Mouse (Mus musculus) 3T3-L1 (cell line): Measurements from ENCODE around the gene Zbtb21.
A peak's percentile ranks its signal among the peaks of the same experiment; 100 is the strongest.
"Not testable (repeated sequence)": the region's sequence is repeated elsewhere in the genome, so short reads cannot be mapped to it uniquely, and the experiment has no call there.

Experiments used
- DNase-seq: peaks from one replicate; pipeline ENCODE4 v3.0.0-alpha.2; 2015; ENCODE audit warnings: low read depth, low spot score

Gene Zbtb21

DNA sequence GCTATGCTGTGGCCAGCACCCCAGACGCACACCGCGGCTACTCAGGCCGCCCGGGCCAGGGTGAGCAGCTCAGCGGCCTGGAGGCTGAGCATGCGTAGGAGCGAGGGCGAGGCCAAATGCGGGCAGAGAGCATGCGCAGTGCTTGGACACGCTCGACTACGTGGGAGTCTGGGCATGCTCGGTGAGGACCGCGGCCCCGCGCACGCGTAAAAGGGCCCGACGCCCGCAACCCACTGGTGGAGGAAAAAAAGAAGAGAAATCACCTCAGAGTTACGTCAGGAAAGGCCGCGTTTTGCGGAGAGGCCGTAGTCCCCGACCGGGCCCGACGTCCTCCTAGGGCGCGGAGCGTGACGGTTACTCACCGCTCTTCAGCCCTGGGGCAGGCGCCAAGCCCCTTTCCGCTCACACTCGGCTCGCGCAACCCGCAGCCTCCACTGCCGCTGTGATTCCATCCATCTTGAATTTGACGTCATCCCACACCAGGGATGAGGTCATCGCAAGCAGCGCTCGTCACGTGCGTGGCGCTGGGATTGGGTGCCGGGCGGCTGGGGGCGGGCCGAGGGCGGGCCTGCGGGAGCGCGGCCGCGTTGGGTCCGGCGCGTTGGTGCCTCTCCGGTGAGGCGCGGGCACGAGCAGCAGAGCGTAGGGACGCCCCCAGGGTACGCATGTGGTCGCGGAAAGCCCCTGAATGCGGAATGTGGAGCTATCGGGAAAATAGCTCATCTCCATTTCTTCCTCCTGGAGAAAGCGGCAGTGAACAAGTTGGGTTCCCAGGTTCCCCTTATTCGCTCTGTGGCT lies at the start of gene Zbtb21, which contains the start of gene C2cd2:
Gene Zbtb21, minus strand, starts transcription at position 472 of the 798 bp plus-strand sequence.
Gene C2cd2, minus strand, starts transcription at position 448 of the 798 bp plus-strand sequence.
- DNase-seq = peak; percentile 97

DNA sequence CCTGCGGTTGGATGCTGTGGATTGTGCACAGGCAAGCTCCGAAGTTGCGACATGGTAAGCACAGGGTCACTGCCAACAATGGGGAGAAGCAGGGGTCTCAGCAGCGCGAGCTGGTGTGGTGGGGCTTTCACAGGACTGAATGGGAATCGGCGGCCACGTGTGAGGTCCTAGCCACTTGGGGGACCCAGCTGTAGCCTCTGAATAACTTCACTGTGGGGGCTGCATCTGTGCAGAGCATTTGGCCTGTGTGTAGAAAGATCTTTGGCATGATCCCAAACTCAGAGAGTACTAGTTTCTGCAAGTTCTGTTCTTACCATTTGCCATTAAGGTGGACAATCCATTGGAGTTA lies 34.9 kb upstream of the Zbtb21 start:
- DNase-seq = not testable (repeated sequence)

DNA sequence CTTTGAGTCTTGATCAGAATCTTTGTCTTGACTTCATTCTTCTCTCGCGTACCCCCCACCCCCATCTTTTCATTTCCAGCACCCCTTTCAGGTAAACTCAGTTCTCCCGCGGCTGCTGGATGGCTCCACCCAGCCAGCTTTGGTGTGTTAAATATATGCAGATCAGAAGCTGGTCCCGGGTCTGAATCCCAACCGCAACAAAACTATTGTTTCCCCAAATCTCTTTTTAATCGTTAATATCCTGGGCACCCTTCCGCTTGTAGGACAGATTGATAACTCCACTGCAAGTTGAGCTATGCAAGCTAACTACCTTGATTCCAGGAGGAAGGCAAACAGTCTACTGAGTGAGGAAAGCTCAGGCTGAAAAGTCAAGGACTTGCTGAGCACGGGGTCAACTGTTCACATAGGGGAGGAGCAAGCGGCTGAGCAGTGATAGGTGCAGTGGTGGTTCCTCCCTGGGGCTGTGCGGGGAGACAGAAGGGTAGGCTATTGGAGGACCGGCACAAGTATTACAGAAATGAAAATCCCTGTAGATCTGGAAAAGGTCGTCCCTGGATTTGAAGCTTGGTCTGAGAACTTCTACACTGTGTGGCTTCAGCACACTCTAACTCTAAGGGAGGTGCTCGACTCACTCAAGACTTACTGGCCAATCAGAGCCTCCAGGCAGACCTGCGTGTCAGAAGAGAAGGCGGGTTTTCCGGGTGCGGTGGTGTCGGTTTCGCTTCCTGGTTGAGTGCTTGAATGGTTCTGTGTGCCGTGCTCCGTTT lies 34.4 kb upstream of the Zbtb21 start, which contains the start of gene B230307C23Rik:
Gene B230307C23Rik, plus strand, starts transcription at position 700 of the 767 bp plus-strand sequence.
- DNase-seq = peak; percentile 96

DNA sequence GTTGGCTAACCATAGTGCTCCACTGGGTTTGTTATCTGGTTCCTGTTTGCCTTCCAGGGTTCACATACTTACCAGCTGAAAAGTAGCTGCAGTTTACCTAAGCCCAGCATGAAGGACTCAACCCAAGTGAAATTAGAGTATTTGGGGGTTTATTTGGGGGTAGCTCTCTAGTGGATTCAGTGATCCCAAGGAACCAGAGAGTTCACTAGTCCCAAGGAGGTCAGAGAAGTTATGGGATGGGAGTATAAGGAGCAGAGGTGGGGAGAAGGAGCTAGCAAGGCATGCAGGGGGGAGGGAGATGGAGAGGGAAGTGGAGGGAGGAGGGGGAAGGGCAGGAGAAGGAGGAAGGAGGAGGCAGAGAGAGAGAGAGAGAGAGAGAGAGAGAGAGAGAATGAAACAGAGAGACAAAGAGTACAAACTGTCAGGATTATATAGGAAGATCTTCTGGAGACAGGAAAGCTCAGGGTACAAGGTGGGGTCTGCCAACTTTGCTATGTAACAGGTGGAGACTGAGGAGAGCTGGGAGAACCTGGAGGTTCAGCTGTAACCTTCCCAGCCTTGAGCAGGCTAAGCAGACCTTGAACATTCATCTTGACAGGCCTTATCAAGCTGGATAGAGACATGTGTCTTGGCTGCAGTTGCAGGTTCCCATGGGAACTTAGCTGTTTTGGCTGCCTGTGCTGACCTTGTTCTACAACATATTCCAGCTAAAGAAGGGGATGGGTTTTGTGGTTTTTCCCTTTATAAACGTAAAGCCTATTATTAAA lies 33.6 kb upstream of the Zbtb21 start:
- peak; percentile 49 for DNase-seq

DNA sequence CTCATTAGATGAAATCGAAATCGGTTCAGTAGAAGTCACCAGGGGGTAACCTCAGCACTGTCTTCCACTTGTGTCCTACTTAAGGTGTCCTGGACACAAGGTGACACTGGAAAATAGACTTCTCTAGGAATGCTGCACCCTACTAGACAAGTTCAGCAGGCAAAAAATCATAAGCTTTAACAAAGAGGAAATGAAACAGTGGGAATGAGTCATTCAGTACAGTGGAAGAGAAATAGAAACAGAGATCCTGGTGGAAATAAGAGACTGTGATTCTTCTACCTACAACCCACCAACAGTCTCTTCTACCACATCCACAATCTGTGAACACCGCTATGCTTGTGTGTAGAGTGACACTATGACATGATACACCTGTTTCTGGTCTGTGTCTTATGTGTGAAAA lies 30.1 kb upstream of the Zbtb21 start:
- not testable (repeated sequence) for DNase-seq

DNA sequence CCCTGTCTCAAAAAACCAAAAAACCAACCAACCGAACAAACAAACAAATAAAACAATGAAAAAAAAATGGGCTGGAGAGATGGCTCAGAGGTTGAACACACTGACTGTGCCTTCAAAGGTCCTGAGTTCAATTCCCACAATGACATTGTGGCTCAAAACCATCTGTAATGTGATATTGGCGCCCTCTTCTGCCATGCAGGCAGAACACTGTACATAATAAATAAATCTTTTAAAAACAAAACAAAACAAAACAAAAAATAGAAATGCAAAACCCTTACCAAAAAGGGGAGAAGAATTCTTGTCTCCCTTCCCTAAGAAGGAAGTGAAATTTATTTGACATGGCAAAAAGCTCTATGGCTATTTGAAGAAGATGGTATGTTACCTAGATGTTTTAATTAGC lies 29.1 kb upstream of the Zbtb21 start:
- DNase-seq = no peak

DNA sequence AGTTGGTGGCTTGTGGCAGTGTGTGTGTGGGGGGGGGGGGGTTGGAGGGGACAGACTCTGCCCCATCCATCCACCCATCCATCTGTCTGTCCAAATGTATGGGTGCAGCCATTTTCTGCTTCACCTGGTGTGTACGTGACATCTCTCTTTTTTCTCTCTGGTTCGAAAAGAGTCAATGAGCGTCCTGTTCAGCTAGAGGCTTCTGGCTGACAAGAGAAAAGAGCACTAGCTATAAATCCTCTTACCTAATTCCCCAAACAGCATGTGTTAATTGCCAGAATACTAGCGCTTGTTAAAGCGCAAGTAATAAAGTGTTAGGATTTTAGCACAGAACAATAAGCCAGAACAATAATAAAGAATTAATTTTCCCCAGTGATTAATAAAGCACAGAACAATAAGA lies 22.2 kb upstream of the Zbtb21 start:
- DNase-seq = no peak

DNA sequence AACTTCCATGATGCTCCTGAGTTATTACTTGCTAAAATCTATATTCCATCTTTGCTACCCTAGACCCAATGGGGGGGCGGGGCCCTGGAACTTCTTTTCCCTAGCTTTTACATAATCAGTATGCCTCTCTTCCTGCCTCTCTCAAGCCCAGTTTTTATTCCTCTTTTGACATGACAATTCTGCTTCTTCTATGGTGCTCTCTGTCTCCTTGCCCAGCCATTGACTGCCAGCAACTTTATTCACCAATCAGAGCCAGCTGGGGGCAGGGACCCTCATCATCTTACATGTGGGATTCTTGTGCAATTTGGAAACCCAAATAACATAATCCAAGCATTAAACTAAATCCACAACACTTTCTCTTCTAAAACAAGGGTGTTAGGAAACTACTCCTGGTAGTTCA lies 18.9 kb upstream of the Zbtb21 start:
- no peak for DNase-seq

DNA sequence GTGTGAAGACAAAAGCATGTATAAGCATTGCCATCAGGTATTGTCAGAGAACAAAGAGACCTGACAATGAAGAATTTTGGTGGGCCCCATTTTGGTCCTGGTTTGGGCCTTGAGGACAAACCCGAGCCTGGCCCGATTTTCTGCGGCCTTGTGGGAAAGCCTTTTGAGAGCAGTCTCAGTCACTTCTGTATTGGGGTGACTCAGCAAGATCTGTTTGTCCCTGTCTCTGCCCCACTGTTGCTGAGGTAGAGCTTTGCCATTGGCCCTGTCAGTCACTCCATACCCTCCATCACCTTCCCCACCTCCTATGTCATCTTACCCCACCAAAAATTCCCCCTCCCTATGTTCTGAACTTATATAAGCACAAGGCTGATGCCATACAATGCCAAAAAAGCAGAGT lies 15.3 kb upstream of the Zbtb21 start:
- DNase-seq = no peak

DNA sequence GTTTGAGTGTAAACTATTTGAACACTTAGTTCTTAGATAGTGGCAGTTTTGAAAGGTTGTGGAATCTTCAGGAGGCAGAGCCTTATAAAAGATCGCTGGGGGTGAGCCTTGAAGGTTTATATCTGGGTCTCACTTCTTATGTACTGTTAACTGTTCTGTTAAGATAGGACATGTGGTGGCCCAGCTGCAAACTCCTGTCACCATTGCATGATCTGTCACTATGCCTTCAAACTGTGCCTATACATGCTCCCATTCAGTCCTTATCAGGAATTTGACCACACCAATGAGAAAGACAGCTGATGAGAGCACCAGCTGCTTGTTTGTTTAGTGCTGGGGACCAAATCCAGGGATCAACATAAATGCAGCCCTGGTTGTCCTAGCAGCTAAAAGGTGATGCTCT lies 14.9 kb upstream of the Zbtb21 start:
- DNase-seq = no peak

DNA sequence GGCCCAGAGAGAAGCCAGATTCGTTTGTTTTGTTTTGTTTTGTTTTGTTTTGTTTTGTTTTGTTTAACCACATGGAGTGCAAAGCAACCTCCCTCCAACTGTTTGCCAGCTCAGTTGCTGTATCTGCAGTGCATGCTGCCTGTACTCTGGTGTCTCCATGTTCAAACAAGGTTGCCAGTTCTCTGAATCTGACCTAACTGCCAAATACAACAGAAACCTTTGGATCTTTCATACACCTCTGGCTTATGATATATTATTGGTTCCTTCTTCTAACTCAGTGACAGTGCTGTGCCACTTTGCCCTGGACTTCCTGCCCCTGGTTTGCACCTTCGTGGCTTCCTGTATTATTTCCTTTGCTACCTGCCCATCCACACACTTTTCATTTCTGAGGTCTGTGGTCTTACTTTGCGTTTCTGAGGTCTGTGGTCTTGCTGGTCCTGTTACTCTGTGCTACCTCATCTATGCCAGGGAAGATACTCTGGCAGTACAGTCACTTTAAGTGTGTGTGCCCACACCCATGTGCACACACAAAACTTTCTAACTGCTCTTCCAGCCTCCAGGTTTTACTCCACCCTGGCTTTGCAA lies 1.6 kb upstream of the Zbtb21 start:
- no peak for DNase-seq

DNA sequence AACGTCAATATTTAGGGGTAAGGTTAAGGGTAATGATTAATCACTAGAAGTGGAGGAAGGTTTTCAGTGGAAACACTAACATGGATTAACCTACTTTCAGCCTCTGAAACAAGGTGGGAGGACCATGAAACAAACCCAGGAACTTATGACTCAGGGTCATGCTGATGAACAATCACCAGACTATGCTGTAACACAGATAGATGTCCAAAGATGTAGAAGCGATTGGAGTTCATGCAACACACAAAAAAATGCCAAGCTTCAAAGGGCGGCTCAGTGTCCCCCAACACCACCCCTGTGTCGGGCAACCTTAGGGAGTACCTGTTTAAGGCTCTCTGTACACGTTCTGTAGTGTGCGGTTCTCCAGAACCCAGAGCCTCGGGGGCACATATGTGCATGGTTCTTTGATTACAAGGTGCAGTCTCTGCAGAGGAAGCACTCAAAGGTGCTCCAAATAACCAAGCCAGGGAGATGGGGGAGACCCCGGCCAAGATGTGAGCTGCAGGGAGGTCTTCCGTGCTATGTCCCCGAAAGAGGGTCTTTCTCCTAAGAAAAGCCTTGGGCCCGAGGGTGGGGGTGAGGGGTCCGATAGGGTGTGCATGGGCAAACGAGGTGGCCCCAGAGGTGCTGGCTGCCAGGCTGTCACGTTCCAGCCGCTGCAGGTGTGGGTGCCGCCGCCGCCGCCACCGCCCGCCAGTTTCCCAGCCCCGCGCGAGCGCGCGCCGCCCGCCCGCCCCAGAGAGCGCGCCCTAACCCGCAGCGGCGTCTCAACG lies 856 bp downstream of the Zbtb21 start:
- peak; percentile 77 for DNase-seq

DNA sequence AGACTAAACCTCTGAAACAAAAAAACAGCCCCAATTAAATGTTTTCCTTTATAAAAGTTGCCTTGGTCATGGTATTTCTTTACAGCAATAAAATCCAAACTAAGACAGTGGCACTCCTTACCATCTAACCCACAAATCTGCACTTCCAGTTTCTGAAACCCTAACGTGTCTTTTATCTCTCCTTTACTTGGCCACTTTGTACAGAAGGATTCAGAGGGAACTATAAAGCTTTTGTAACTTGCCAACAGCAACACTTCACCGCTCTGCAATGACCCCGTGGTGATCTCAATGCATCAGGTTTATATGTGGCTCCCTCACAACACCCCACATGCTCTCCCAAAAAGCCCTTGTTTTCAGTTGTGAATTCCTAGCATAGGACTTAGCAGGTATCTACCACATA lies 2.1 kb downstream of the Zbtb21 start:
- DNase-seq = no peak

DNA sequence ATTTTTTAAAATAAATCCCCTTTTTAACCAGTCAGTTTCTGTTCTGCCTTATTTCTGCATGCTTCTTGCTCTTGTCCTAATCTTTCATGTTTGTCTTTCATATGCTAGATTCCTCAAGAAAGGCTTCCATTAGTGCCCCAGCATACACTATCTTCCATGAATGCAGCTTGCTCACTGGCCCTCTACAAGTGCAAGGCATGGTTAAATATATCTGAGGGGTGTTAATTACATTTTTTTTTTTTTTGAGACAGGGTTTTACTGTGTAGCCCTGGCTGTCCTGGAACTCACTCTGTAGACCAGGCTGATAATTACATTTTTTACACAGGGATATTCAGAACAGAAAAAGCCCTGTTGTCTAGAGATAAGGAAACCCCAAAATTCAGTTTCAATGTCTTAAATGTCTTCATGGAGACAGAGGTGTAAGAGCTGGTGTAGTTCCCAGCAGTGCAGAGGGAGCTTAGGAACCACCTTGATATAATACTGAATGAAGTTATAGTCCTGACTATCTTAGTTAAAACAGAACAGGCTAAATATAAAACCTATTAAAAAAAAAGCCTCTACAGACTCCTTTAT lies 3.9 kb downstream of the Zbtb21 start:
- no peak for DNase-seq

DNA sequence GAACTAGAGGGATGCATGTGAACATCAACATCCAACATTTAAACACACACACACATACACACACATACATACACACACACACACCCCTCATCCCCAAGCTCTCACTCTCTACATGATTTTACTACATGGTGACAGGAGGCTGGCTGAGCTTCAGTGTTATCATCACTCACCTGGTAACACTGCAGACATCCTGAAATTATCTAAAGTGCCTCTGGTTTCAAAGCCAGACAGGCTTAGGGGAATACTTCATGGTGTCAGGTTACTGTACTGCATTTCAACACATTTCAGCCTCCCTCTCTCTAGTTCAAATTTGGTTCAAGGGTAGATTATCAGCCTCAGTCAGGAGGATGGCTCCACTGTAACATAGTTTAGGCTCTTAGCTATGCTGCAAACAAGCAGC lies 4.8 kb downstream of the Zbtb21 start:
- peak; percentile 65 for DNase-seq

DNA sequence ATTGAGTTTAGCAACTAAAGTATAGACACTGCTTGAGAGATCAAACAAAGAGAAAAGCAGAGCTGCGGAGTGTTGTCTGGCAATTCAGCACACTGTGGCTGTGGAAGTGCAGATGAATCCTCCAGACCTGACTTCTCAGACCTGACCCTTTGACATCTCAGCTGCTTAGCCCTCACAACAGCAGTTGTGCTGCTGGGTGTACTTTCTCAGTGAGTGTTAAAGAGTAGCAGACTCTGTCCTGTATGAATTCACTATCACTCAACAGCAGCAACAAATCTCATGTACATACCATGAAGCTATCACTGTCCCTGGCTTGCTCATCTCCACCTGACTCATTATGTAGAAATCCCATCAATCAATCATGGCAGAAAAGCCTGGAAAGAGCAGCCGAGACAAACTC lies 6.4 kb downstream of the Zbtb21 start:
- no peak for DNase-seq

DNA sequence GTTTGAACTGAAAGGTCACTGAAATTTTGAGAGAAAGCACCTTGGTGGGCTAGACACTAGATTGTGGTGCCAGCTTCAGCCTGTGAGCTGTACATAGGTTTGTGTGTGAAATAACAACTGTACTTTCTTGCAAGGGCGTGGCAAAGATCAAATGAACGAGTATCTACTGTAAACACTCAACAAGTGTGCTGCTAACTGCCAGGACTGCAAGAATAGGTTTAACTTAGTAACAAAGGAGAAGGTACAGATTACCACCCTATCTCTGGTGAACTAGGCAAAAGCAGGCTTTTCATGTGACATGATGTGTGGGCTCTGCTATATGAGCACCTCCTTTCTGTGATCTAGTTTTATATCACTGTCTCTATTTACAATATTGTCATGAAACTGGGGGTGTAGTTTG lies 9.1 kb downstream of the Zbtb21 start:
- DNase-seq = no peak

DNA sequence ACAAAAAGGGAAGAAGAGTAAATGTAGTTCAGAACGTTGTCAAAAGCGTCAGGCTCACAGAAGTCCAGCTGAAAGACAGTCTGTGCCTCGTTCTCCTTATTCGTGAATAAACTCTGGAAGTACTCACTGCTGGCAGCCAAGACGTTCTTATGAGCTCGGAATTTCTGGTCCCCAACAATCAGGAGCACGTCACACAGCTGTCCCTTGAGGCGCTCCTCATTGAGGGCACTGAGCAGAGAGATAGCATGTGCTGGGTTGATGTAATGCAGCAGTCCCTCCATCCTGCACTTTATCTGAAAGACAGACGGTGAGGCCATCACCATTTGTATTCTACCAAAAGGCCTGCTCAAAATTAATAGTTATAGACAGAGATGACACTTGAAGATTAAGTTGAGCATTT lies 9.6 kb downstream of the Zbtb21 start:
- DNase-seq = no peak

DNA sequence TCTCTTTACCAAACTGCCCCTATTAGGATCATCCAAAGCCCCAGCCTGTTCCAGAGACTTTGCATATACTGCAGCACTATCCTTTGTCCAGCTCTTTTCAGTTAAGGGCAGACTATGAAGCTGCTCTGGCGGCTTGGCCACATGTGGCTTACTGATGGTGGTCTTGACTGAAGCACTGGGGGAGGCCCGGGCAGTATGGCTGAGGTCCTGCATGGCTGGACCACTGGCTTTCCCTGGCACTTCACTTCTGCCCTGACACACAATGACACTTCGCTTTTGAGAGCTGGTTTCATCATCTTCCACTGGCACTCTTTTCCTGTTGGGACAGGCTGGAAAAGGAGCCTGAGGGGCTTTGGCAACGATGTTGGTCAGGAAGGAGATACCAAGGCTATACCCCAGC lies 10.1 kb downstream of the Zbtb21 start:
- DNase-seq = no peak

DNA sequence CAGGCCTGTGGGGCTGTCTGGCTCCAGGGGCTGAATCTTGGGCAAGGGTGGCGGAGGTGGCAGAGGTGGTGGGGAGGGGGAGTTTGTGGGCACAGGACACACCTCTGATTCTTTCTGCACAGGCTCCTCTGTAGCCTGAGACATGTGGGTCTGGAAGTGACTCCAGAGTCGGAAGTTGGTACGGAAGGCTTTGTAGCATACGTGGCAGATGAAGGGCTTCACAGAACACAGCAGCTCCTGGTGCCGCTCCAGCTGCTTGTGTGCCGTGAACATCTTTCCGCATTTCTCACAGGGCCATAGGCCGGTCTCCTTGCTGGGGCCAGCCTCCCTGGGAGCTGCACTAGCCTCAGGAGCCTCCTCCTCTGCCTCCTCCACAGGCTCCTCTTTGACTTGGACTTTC lies 12.4 kb downstream of the Zbtb21 start:
- DNase-seq = no peak

DNA sequence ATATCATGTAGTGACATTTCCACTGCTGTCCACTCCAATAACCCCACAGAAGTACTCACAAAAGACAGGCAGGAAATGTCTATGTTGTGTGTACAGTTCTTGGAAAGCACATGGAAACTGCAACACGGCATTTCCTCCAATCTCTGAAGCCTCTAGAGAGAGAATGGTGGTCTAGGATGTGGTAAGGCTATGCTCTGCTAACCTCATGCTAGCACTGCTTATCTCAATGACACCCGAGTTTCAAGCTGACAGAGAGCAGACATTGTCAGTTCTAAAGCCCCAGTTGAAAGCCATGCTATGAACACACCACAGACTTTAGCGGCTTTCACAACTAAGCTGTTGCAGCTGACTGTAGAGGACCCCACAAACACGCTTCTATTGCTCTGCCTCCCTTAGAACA lies 13.6 kb downstream of the Zbtb21 start:
- DNase-seq = no peak
